Mouse (Mus musculus) CH12.LX (cell line): ENCODE measurements around the gene Dpagt1. TPM values are rescaled to one million over a fixed set of nuclear protein-coding genes. Genes with fewer than 3 reads are reported as not detected.

Experiments
- DNase-seq: peaks from one replicate; pipeline ENCODE4 v3.0.0-alpha.2; 2013; ENCODE audit errors: extremely low read depth
- H3K27ac ChIP-seq: 2 replicates; pipeline ENCODE4 v1.5.1; 2012; ENCODE audit warnings: low read depth, mild to moderate bottlenecking, control low read depth, moderate library complexity; ENCODE audit not compliant: insufficient read depth
- H3K27me3 ChIP-seq: replicated peaks from 2 replicates; pipeline ENCODE3; 2012; ENCODE audit warnings: inconsistent platforms
- H3K36me3 ChIP-seq, 2 experiments: replicated peaks in 1 of 2; 2 replicates each; pipeline versions ENCODE3 to v1.6.1; 2012; ENCODE audit warnings: inconsistent platforms in 1 of 2, low read length in 1 of 2, mild to moderate bottlenecking in 1 of 2, mixed read lengths in 1 of 2, moderate library complexity in 1 of 2; ENCODE audit not compliant: control insufficient read depth in 1 of 2, insufficient read depth in 1 of 2
- H3K4me1 ChIP-seq, 2 experiments: 2 replicates each; pipeline ENCODE4 v1.6.1; 2012; ENCODE audit warnings: inconsistent platforms in 1 of 2, moderate library complexity in 1 of 2; ENCODE audit not compliant: insufficient read depth in 2 of 2, control insufficient read depth in 1 of 2
- H3K4me2 ChIP-seq: 2 replicates; pipeline ENCODE4 v1.6.1; 2012; ENCODE audit warnings: low read depth, mild to moderate bottlenecking, control low read depth; ENCODE audit not compliant: poor library complexity, insufficient read depth, severe bottlenecking
- H3K4me3 ChIP-seq, 3 experiments: fragments of 150-350 bp in 1 of 3; sonication (generic) in 1 of 3; replicated peaks in 1 of 3; 2 replicates each; pipeline versions ENCODE3 to v1.5.1; 2011 to 2012; ENCODE audit warnings: low read depth in 2 of 3, low read length in 2 of 3, mild to moderate bottlenecking in 2 of 3, moderate library complexity in 2 of 3, control low read depth in 1 of 3, improper control_type of control experiment in 1 of 3, inconsistent platforms in 1 of 3, mixed read lengths in 1 of 3; ENCODE audit not compliant: poor library complexity in 1 of 3
- H3K79me2 ChIP-seq: replicated peaks from 2 replicates; pipeline ENCODE4 v1.6.1; 2012; ENCODE audit warnings: mild to moderate bottlenecking, moderate library complexity; ENCODE audit not compliant: control insufficient read depth, poor library complexity, insufficient read depth, severe bottlenecking; ENCODE audit errors: extremely low read depth
- H3K9ac ChIP-seq: 2 replicates; pipeline ENCODE4 v1.6.1; 2012; ENCODE audit warnings: low read depth, mild to moderate bottlenecking, control low read depth, moderate library complexity; ENCODE audit not compliant: insufficient read depth
- H3K9me3 ChIP-seq: replicated peaks from 2 replicates; pipeline ENCODE3; 2012; ENCODE audit warnings: low read length, inconsistent platforms, mixed read lengths
- CHD1 ChIP-seq: IDR thresholded peaks from 2 replicates; pipeline ENCODE4 v1.6.1; 2012; ENCODE audit warnings: low read depth, low read length, improper control_type of control experiment, inconsistent platforms
- CHD2 ChIP-seq: IDR thresholded peaks from 2 replicates; pipeline ENCODE4 v1.6.1; 2011; ENCODE audit warnings: low read length, improper control_type of control experiment
- CTCF ChIP-seq, 2 experiments: IDR thresholded peaks in 1 of 2; conservative IDR thresholded peaks in 1 of 2; 2 replicates each; pipeline ENCODE4 v1.5.1; 2011 to 2012; ENCODE audit warnings: low read depth in 2 of 2, low read length in 2 of 2, improper control_type of control experiment in 1 of 2, inconsistent platforms in 1 of 2, mild to moderate bottlenecking in 1 of 2, moderate library complexity in 1 of 2
- E2F4 ChIP-seq: IDR thresholded peaks from 2 replicates; pipeline ENCODE4 v1.6.1; 2011; ENCODE audit warnings: low read depth, low read length, improper control_type of control experiment; ENCODE audit not compliant: insufficient replicate concordance
- ELF1 ChIP-seq: IDR thresholded peaks from 2 replicates; pipeline ENCODE4 v1.6.1; 2014; ENCODE audit warnings: low read depth, mild to moderate bottlenecking, inconsistent platforms, low read length, improper control_type of control experiment
- ETS1 ChIP-seq: conservative IDR thresholded peaks from 2 replicates; pipeline ENCODE4 v1.6.1; 2012; ENCODE audit warnings: low read depth, mild to moderate bottlenecking, inconsistent platforms, low read length, improper control_type of control experiment, moderate library complexity
- GABPA ChIP-seq: IDR thresholded peaks from 2 replicates; pipeline ENCODE4 v1.6.1; 2012; ENCODE audit warnings: low read depth, low read length, improper control_type of control experiment, inconsistent platforms; ENCODE audit not compliant: insufficient replicate concordance
- HCFC1 ChIP-seq: IDR thresholded peaks from 2 replicates; pipeline ENCODE4 v1.6.1; 2012; ENCODE audit warnings: low read depth, mild to moderate bottlenecking, inconsistent platforms, low read length, improper control_type of control experiment
- IRF4 ChIP-seq: IDR thresholded peaks from 2 replicates; pipeline ENCODE4 v1.6.1; 2014; ENCODE audit warnings: low read depth, mild to moderate bottlenecking, inconsistent platforms, low read length, improper control_type of control experiment
- JUND ChIP-seq: conservative IDR thresholded peaks from 2 replicates; pipeline ENCODE4 v1.6.1; 2011; ENCODE audit warnings: low read depth, low read length, improper control_type of control experiment
- KAT2A ChIP-seq: IDR thresholded peaks from 2 replicates; pipeline ENCODE4 v1.6.1; 2012; ENCODE audit warnings: low read length, improper control_type of control experiment, inconsistent platforms; ENCODE audit not compliant: insufficient replicate concordance
- MAX ChIP-seq: IDR thresholded peaks from 2 replicates; pipeline ENCODE4 v1.6.1; 2011; ENCODE audit warnings: low read length, improper control_type of control experiment
- MAZ ChIP-seq: IDR thresholded peaks from 2 replicates; pipeline ENCODE4 v1.6.1; 2012; ENCODE audit warnings: low read depth, mild to moderate bottlenecking, inconsistent platforms, low read length, improper control_type of control experiment, moderate library complexity
- MXI1 ChIP-seq: IDR thresholded peaks from 2 replicates; pipeline ENCODE4 v1.6.1; 2011; ENCODE audit warnings: mild to moderate bottlenecking, low read depth, low read length, improper control_type of control experiment
- MYC ChIP-seq: IDR thresholded peaks from 2 replicates; pipeline ENCODE4 v1.6.1; 2011; ENCODE audit warnings: low read depth, mild to moderate bottlenecking, improper control_type of control experiment, low read length
- NELFE ChIP-seq: IDR thresholded peaks from 2 replicates; pipeline ENCODE4 v1.6.1; 2011; ENCODE audit warnings: low read depth, low read length, improper control_type of control experiment
- NRF1 ChIP-seq: IDR thresholded peaks from 2 replicates; pipeline ENCODE4 v1.6.1; 2014; ENCODE audit warnings: low read depth, mild to moderate bottlenecking, inconsistent platforms, low read length, improper control_type of control experiment, moderate library complexity
- POLR2A ChIP-seq: IDR thresholded peaks from 2 replicates; pipeline ENCODE4 v1.6.1; 2011; ENCODE audit warnings: low read depth, mild to moderate bottlenecking, improper control_type of control experiment, low read length
- POLR2AphosphoS2 ChIP-seq: IDR thresholded peaks from 2 replicates; pipeline ENCODE4 v1.6.1; 2011; ENCODE audit warnings: low read depth, low read length, improper control_type of control experiment
- RAD21 ChIP-seq: IDR thresholded peaks from 2 replicates; pipeline ENCODE4 v1.6.1; 2011; ENCODE audit warnings: low read depth, mild to moderate bottlenecking, low read length, improper control_type of control experiment, moderate library complexity
- RCOR1 ChIP-seq: conservative IDR thresholded peaks from 2 replicates; pipeline ENCODE4 v1.6.1; 2012; ENCODE audit warnings: low read depth, mild to moderate bottlenecking, inconsistent platforms, low read length, improper control_type of control experiment
- SIN3A ChIP-seq: IDR thresholded peaks from 2 replicates; pipeline ENCODE4 v1.6.1; 2012; ENCODE audit warnings: low read length, improper control_type of control experiment, inconsistent platforms
- TBP ChIP-seq: conservative IDR thresholded peaks from 2 replicates; pipeline ENCODE4 v1.6.1; 2011; ENCODE audit warnings: low read depth, low read length, improper control_type of control experiment
- TCF12 ChIP-seq: IDR thresholded peaks from 2 replicates; pipeline ENCODE4 v1.6.1; 2014; ENCODE audit warnings: low read depth, mild to moderate bottlenecking, inconsistent platforms, low read length, improper control_type of control experiment
- UBTF ChIP-seq: IDR thresholded peaks from 2 replicates; pipeline ENCODE4 v1.6.1; 2012; ENCODE audit warnings: low read depth, mild to moderate bottlenecking, inconsistent platforms, low read length, improper control_type of control experiment, moderate library complexity
- USF1 ChIP-seq: IDR thresholded peaks from 2 replicates; pipeline ENCODE4 v1.6.1; 2014; ENCODE audit warnings: low read depth, mild to moderate bottlenecking, inconsistent platforms, low read length, improper control_type of control experiment
- ZC3H11A ChIP-seq: IDR thresholded peaks from 2 replicates; pipeline ENCODE4 v1.6.1; 2012; ENCODE audit warnings: low read depth, mild to moderate bottlenecking, inconsistent platforms, low read length, improper control_type of control experiment
- ZNF384 ChIP-seq: IDR thresholded peaks from 2 replicates; pipeline ENCODE4 v1.6.1; 2012; ENCODE audit warnings: low read depth, low read length, improper control_type of control experiment, inconsistent platforms
- dilution Hi-C: fragments of 300-500 bp; cut with MboI; formaldehyde crosslinking; loops from 2 replicates; pipeline ENCODE4 v1.14.3; 2020; ENCODE audit warnings: low sequenced_read_pairs; ENCODE audit not compliant: extremely low pct_unique_long_range_greater_than_20kb, extremely low pct_ligation_motif_present
- in situ Hi-C: fragments of 300-500 bp; cut with MboI; formaldehyde crosslinking; loops from 3 replicates; pipeline ENCODE4 v1.14.3; 2019; ENCODE audit warnings: low sequenced_read_pairs, low pct_ligation_motif_present, low pct_unique_long_range_greater_than_20kb, mixed read lengths
- polyA plus RNA-seq: library from polyadenylated mRNA; unstranded; fragments of >175 nt; gene quantifications from 2 replicates; pipeline ENCODE4 v1.2.1, GENCODE M21; 2012; ENCODE audit warnings: low read depth; ENCODE audit not compliant: insufficient read length
- total RNA-seq, 2 experiments: library from RNA; depleted of rRNA; stranded (reverse); fragments of 300-350 nt in 1 of 2; fragments of >200 nt in 1 of 2; gene quantifications; 2 replicates each; pipeline ENCODE4 v1.2.3; 2012 to 2014

The Dpagt1 gene
- total and polyA plus RNA-seq, 3 experiments, result 8.5 to 41.7 (median 15.8) TPM

DNA sequence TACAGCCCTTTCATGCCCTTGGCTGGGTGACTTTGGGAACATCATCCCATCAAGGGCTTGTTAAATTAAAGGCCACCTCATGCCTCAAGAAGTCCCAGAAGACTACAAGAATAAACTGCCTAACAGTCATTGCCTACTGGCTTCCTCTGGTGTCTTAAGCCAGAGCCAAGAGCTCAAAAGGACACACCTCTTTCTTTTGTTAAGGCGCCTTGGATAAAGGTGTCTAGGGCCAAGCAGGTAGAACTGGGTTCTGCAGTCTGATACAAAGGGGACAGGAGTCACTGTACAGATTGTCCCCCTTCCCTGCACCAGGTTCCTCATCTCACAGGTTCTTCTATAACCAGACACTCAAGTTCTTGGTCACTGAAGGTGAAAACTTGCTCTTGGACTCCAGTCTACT, 16.8 kb downstream of the Dpagt1 start (continued):
- TF ChIP-seq RAD21 (no peak), POLR2AphosphoS2 (no peak)
- TF ChIP-seq, all 38 proteins: peak for 0

DNA sequence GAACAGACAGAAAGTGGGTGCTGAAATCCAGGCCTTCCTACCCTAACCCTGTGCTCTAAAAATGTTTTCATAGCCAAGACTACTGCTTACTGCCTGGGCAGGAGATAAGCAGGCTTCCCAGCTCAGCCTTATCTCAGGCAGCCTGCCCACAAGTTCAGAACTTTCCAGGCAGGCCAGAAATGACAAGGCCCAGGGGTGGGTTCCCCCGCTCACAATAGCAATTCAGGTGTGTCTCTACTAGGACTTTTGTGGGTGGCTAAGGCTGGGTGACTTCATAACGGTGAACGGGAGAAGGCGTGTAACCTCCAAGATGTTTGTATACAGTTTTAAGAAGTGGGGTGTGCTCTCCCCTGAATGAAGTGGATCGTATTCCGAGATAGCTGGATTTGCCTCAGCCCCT, 17.5 kb downstream of the Dpagt1 start:
- in situ Hi-C loops (loop anchor here (5.0 kb wide), 2 partner anchors 51 to 54 kb away; partner anchors contain the start of gene Slc37a4), dilution Hi-C loops (no loop called here)
- peaks cover 38 to 65% of the 10 kb centered on the region in 2 experiments for H3K36me3 ChIP-seq
- peaks cover 5% of the 10 kb centered on the region for H3K79me2 ChIP-seq
- H3K27ac ChIP-seq, result no peak overlapping the region
- peak overlapping the region; percentile 49 to 75 (median 68) for H3K4me3 ChIP-seq
- H3K4me2 ChIP-seq, result peak overlapping the region; percentile 88
- H3K4me1 ChIP-seq, result peaks cover 4 to 32% of the 10 kb centered on the region in 2 experiments; a peak in 2 of 4 replicates
- no peak for DNase-seq
- no peaks in the 10 kb centered on the region for H3K27me3 ChIP-seq
- TF ChIP-seq CHD2 (no peak), USF1 (no peak), CHD1 (0 out of 2 replicates have a peak, but pooled peaks have one; percentile 66), KAT2A (no peak), NRF1 (no peak), TBP (no peak), ZC3H11A (no peak), ELF1 (no peak), POLR2A (no peak), IRF4 (no peak), RCOR1 (no peak), JUND (no peak), ETS1 (no peak), CTCF (conservative IDR thresholded peaks at IDR 0.05 in 1 of 2, IDR thresholded peaks at IDR 0.05 in 1 of 2; ENCODE audit: low read depth in 2 of 2, low read length in 2 of 2) (no peak), UBTF (0 out of 2 replicates have a peak, but pooled peaks have one; percentile 45), SIN3A (no peak), MAX (0 out of 2 replicates have a peak, but pooled peaks have one; percentile 25), RAD21 (no peak)
- H3K9me3 ChIP-seq, result peaks cover 2% of the 10 kb centered on the region
- peak overlapping the region; percentile 64 for H3K9ac ChIP-seq

DNA sequence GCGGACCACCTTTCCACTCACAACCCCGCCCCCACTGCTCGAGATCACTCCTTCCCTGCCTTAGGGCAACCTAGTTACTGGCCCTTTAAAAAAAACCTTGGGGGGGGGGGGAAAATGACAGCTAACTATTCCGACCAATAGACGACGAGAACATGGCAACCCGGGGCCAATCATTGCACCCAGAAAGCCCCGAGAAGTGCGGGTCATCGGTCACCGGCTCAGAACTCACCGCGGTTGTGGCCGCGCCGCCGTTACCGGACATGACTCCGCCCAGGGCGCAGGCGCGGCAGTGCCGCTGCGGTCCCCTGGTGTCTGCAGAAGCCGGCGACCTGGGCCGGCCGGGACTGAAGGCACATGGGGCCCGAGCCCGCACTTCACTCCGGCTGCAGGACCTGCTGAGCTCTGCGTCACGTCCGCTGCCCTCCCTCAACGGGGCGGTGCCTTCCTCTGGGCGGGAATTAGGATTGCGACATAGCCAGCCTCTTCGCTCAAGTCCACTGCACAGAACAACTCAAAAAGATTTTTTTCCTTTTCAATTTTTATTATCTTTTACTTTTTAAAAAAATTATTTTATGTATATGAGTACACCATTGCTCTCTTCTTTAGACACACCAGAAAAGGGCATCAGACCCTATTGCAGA, 18.1 kb downstream of the Dpagt1 start, which contains the start of gene Hmbs:
TSS of gene Hmbs (minus strand) at position 448 of the 641 bp plus-strand sequence.
- dilution Hi-C loops, result no loop called here

More for the DNA sequence above, 18.1 kb downstream of the Dpagt1 start, which contains the start of gene Hmbs:
- Histone ChIP-seq H3K36me3 (peaks cover 41 to 66% of the 10 kb centered on the region in 2 experiments), H3K27ac (peak within 1 kb of the TSS; percentile 77), H3K4me1 (peaks cover 4 to 32% of the 10 kb centered on the region in 2 experiments; a peak in 2 of 4 replicates)
- peak; percentile 93 for DNase-seq
- in situ Hi-C loops, result loop anchor here (5.0 kb wide), 2 partner anchors 52 to 53 kb away; partner anchors contain the start of gene Slc37a4
- peak; percentile 45; the same call in 1 of the 2 replicates for TF ChIP-seq TCF12
- peak; percentile 82 for TF ChIP-seq ZNF384
- TF ChIP-seq TBP, result peak; percentile 54; the same call in 1 of the 2 replicates
- TF ChIP-seq HCFC1, result peak; percentile 72
- peak; percentile 76 for TF ChIP-seq NRF1
- TF ChIP-seq ZC3H11A, result no peak
- peak; percentile 78 for TF ChIP-seq NELFE
- TF ChIP-seq KAT2A, result no peak
- peak; percentile 88 for TF ChIP-seq POLR2A
- peak; percentile 91; the same call in 1 of the 2 replicates for TF ChIP-seq SIN3A
- peak; percentile 93; the same call in 1 of the 2 replicates for TF ChIP-seq E2F4
- no peak for TF ChIP-seq CTCF (conservative IDR thresholded peaks at IDR 0.05 in 1 of 2, IDR thresholded peaks at IDR 0.05 in 1 of 2; ENCODE audit: low read depth in 2 of 2, low read length in 2 of 2)
- peak; percentile 55; the same call in 1 of the 2 replicates for TF ChIP-seq MXI1
- peak; percentile 60; the same call in 1 of the 2 replicates for TF ChIP-seq MYC
- peak; percentile 98 for TF ChIP-seq MAZ
- no peak for TF ChIP-seq GABPA
- peak; percentile 90 for TF ChIP-seq CHD2
- TF ChIP-seq, all 38 proteins: peak for 13
- Histone ChIP-seq H3K4me3 (peak within 1 kb of the TSS; percentile 68 to 75 (median 70)), H3K79me2 (peaks cover 5% of the 10 kb centered on the region), H3K4me2 (peak within 1 kb of the TSS; percentile 88), H3K9me3 (peaks cover 5% of the 10 kb centered on the region), H3K9ac (peak within 1 kb of the TSS; percentile 64), H3K27me3 (no peaks in the 10 kb centered on the region)
